Mouse (Mus musculus) midbrain, embryonic 16.5 days (tissue): Measurements from ENCODE around the gene Lama4. TPM values are rescaled to one million over a fixed set of nuclear protein-coding genes. Genes with fewer than 3 reads are reported as not detected.

ENCODE experiments used
- ATAC-seq: fragments of 200-750 bp; cut with Nextera tagmentation; 2 replicates; pipeline ENCODE4 v1.8.0; 2017; ENCODE audit warnings: moderate TSS enrichment
- H3K27ac ChIP-seq: fragments of 300-500 bp; sonication (generic); 2 replicates; pipeline ENCODE4 v1.5.1; 2014; ENCODE audit warnings: mild to moderate bottlenecking, low read length, mixed read lengths
- H3K27me3 ChIP-seq: fragments of 300-500 bp; sonication (generic); 2 replicates; pipeline ENCODE4 v1.6.1; 2014; ENCODE audit warnings: low read depth, low read length, mixed read lengths; ENCODE audit not compliant: control insufficient read depth, insufficient read depth
- H3K36me3 ChIP-seq: fragments of 300-500 bp; sonication (generic); 2 replicates; pipeline ENCODE4 v1.6.1; 2014; ENCODE audit warnings: mild to moderate bottlenecking, low read length, moderate library complexity, mixed read lengths; ENCODE audit not compliant: control insufficient read depth, insufficient read depth
- H3K4me1 ChIP-seq: fragments of 300-500 bp; sonication (generic); 2 replicates; pipeline ENCODE4 v1.6.1; 2014; ENCODE audit warnings: mild to moderate bottlenecking, low read length, mixed read lengths; ENCODE audit not compliant: control insufficient read depth, insufficient read depth
- H3K4me2 ChIP-seq: fragments of 300-500 bp; sonication (generic); 2 replicates; pipeline ENCODE4 v1.6.1; 2014; ENCODE audit warnings: mild to moderate bottlenecking, low read length, mixed read lengths
- H3K4me3 ChIP-seq: fragments of 300-500 bp; sonication (generic); 2 replicates; pipeline ENCODE4 v1.5.1; 2014; ENCODE audit warnings: low read depth, mild to moderate bottlenecking, low read length, moderate library complexity, mixed read lengths
- H3K9ac ChIP-seq: fragments of 300-500 bp; sonication (generic); 2 replicates; pipeline ENCODE4 v1.6.1; 2014; ENCODE audit warnings: low read depth, low read length, mixed read lengths
- H3K9me3 ChIP-seq: fragments of 300-500 bp; sonication (generic); replicated peaks from 2 replicates; pipeline ENCODE4 v1.6.1; 2014; ENCODE audit warnings: mild to moderate bottlenecking, low read length, mixed read lengths; ENCODE audit not compliant: control insufficient read depth, poor library complexity, severe bottlenecking
- WGBS: fragments of 180-500 bp; shearing (Covaris S2); extraction: QIAGEN DNeasy Blood & Tissue Kit; methylation state at CpG from one replicate; pipeline ENCODE4 v1.1.7; 2014; 5-methylcytosine and 5-hydroxymethylcytosine counted together
- polyA plus RNA-seq: library from polyadenylated mRNA; unstranded; fragments of >200 nt; fragmentation: Nextera tagmentation; extraction: Ambion mirVana; gene quantifications from 2 replicates; pipeline ENCODE4 v1.2.1, GENCODE M21; 2015

Gene Lama4
- polyA plus RNA-seq, 1 experiment from 2014 or later, result 15.9 TPM

DNA sequence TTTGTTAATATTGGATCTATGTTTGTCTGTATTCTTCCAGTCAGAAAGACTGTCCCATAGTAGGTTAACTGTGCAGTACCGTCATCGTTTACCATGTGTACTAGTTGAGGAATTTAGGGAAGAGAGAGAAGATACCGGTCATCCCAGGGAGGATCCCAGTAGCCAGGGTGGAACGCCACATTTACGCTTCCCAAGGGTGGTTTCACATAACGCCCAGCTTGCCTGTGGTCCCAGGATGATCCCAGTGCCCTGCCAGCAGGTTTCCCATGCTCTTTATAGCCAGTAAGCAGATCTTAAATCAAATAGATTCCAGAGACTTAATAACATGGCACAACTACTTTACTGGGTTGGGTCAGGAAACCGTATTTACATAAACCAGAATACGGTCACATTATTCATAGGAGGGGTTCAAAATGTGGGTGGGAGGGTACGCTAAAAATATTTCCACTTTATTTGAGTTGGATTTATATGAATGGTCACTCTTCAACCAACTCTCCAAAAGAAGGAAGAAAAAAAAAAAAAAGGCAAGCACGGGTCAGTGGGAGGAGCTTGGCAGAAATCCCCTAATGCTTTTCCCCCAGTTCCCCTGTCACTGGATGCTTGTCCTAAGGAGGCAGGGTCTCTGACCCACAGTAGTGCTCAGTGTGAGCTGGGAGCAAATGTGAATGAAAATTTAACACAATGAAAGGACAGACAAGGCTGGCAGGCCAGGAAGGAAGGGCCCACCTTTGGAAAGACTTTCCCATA lies 3.2 kb downstream of the Lama4 start:
- Histone ChIP-seq H3K9ac (no peak overlapping the region), H3K27ac (no peak overlapping the region), H3K4me1 (peaks cover 12% of the 10 kb centered on the region), H3K36me3 (no peaks in the 10 kb centered on the region), H3K27me3 (no peaks in the 10 kb centered on the region), H3K4me2 (no peak overlapping the region), H3K9me3 (no peaks in the 10 kb centered on the region), H3K4me3 (no peak overlapping the region)
- no peak for ATAC-seq
- WGBS, result 82% methylated on average over 10 of the region's 10 CpGs

DNA sequence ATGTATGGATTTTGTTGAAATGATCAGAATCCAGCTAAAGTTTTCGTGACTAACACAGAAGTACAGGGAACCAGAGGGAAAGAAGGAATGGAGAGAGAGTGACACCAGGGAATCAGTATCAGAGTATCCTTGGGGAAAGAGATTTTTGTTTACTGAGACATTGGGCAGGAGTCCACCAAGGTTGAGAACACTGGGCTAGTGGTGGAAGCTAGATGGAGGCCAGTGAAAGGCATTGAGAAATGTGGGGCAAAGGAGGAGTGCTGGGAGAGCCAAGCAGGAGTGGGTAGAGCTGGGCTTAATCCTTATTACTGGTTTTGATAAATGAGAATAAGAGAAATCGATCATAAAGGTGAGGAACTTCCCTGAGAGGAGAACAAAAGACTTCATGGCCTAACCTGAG lies 4.2 kb downstream of the Lama4 start:
- Histone ChIP-seq H3K27ac (no peak overlapping the region), H3K4me3 (no peak overlapping the region), H3K4me2 (no peak overlapping the region), H3K9ac (no peak overlapping the region), H3K4me1 (peaks cover 12% of the 10 kb centered on the region), H3K9me3 (no peaks in the 10 kb centered on the region), H3K36me3 (no peaks in the 10 kb centered on the region), H3K27me3 (no peaks in the 10 kb centered on the region)
- 84% methylated on average over 2 of the region's 2 CpGs for WGBS
- ATAC-seq, result no peak

DNA sequence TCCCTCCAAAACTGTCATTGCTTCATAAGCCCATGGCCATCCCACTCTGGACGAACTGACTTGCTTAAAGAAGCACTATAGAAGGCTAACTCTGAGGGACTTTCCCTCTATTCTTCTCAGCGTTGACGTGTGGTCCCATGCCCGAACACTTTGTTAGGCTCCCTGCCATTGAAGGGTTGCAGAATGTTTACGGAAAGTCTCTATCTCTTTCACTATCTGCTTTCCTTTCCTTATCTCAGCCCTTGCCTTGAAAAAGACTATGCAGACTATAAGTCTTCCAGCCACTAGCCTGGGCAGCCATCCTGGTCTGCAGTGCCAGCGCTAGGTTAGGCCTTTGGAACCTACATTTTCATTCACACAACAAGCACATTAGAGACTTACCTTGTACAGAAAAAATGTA lies 4.7 kb downstream of the Lama4 start:
- Histone ChIP-seq H3K27ac (no peak overlapping the region), H3K4me1 (peaks cover 11% of the 10 kb centered on the region), H3K9ac (no peak overlapping the region), H3K36me3 (no peaks in the 10 kb centered on the region), H3K9me3 (no peaks in the 10 kb centered on the region), H3K27me3 (no peaks in the 10 kb centered on the region), H3K4me2 (no peak overlapping the region), H3K4me3 (no peak overlapping the region)
- 85% methylated on average over 6 of the region's 6 CpGs for WGBS
- no peak for ATAC-seq

DNA sequence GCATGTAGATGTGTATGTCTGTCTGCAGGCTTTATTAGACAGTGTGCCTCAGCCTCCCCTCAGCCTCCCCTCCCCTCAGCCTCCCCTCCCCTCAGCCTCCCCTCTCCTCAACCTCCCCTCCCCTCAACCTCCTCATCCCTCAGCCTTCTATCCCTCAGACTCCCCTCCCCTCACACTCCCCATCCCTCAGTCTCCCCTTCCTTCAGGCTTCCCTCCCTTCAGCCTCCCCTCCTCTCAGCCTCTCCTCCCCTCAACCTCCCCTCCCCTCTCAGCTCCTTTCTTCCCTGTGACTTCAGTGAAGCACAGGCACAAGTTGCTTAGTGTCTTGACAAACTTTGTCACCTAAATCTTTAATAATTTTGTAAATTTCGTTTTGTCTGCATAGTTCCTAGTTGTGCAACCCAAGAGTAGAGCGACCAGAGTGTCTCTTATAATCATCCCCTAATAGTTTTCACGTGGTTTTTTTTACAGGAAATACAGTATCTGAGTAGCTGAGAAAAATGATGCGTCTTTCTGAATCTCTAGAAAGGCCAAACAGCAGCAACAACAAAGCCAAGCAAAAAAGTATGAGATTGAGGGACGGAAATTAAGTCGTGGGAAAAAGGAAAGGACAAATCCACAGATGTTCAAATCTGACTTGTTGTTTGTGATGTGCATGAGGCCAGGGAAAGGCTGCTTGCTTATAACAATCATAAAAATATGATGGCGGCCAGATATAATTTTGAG lies 7.1 kb downstream of the Lama4 start:
- Histone ChIP-seq H3K27ac (no peak overlapping the region), H3K4me3 (no peak overlapping the region), H3K27me3 (no peaks in the 10 kb centered on the region), H3K9me3 (no peaks in the 10 kb centered on the region), H3K4me1 (no peaks in the 10 kb centered on the region), H3K4me2 (no peak overlapping the region), H3K36me3 (no peaks in the 10 kb centered on the region), H3K9ac (no peak overlapping the region)
- 72% methylated on average over 7 of the region's 7 CpGs for WGBS
- ATAC-seq, result no peak

DNA sequence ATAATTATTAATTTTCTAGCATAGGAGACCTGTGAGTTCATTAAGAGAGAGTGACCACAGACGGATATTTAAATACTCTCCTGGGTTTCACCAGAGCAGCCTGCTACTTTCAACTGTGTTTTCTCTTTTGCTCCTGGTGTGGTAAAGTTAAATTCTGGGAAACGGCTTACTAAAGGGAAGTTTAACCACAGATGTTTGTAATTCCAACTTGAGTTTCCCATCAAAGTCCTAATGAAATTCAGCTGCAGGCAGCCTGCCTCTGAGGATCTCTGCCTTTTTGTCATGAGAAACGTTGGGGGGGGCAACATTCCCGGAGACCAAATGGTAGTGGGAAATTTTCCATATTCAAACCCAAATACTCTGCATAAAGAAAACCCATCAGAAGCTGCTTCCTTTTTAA lies 7.7 kb downstream of the Lama4 start:
- H3K9ac ChIP-seq, result no peak overlapping the region
- no peak for ATAC-seq
- no peaks in the 10 kb centered on the region for H3K27me3 ChIP-seq
- WGBS, result 46% methylated on average over 4 of the region's 4 CpGs
- no peak overlapping the region for H3K4me2 ChIP-seq
- no peak overlapping the region for H3K27ac ChIP-seq
- no peaks in the 10 kb centered on the region for H3K36me3 ChIP-seq
- no peaks in the 10 kb centered on the region for H3K4me1 ChIP-seq
- H3K4me3 ChIP-seq, result no peak overlapping the region
- H3K9me3 ChIP-seq, result no peaks in the 10 kb centered on the region

DNA sequence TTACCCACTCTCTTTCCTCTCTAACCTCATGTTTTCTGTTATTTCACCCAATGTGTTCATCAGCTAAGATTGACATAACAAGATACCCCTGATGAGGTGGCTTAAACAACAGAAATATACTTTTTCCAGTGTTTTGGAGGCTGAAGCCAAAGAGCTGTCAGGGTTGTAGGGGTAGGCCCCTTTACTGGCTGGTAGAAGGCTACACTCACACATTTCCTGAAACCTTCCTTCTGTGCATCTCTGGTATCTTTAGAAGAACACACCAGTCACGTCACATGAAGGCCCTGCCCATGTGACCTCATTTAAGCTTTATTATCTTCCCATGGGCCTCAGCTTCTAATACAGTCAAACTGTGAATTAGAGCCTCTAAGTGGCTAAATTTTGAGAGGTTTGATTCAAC lies 12.9 kb downstream of the Lama4 start:
- no peaks in the 10 kb centered on the region for H3K9me3 ChIP-seq
- H3K27me3 ChIP-seq, result no peaks in the 10 kb centered on the region
- H3K4me3 ChIP-seq, result no peak overlapping the region
- H3K4me2 ChIP-seq, result no peak overlapping the region
- 79% methylated on average over 1 of the region's 1 CpGs for WGBS
- H3K27ac ChIP-seq, result no peak overlapping the region
- no peak overlapping the region for H3K9ac ChIP-seq
- H3K36me3 ChIP-seq, result no peaks in the 10 kb centered on the region
- H3K4me1 ChIP-seq, result no peaks in the 10 kb centered on the region
- ATAC-seq, result no peak

DNA sequence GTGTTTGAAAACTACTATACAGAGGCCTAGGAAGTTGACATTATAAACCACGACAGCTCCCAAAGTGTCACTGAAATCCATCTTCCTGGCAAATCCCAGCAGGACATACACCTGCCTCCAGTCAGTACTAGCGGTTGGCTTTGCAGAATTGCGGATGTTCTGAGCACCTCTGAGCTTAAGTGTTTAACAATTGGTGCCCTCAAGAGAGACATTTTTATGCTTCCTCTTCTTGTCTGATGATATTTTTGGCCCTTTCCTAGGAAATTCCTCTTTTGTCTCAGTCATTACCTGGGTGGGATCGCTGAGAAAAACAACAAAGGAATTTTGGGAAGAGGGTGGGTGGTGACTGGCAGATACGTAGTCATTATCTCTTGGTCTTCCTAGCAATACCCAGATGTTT lies 14.4 kb downstream of the Lama4 start:
- Histone ChIP-seq H3K27ac (no peak overlapping the region), H3K4me3 (no peak overlapping the region), H3K9ac (no peak overlapping the region), H3K36me3 (no peaks in the 10 kb centered on the region), H3K27me3 (no peaks in the 10 kb centered on the region), H3K4me2 (no peak overlapping the region), H3K9me3 (no peaks in the 10 kb centered on the region), H3K4me1 (no peaks in the 10 kb centered on the region)
- no peak for ATAC-seq
- WGBS, result 88% methylated on average over 5 of the region's 5 CpGs

DNA sequence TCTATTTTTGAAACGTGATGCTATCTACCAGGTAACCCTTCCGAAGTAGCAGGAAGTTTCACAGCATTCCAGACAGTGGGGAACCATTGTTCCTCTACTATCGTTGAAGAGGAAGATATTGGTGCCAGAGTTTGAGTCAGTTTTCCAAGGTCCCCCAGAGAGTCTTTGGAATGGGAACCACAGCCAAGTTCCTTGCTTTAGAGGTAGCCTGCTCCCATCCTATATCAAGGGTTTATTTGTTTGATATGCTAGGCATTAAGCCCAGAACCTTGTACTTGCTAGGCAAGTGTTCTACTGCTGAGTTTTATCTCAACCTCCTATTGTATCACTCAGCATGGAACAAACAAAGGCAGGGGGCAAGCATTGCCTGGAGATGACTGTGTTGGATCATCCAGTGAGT lies 15.7 kb downstream of the Lama4 start:
- no peaks in the 10 kb centered on the region for H3K4me1 ChIP-seq
- H3K27me3 ChIP-seq, result no peaks in the 10 kb centered on the region
- ATAC-seq, result no peak
- H3K9ac ChIP-seq, result no peak overlapping the region
- no peak overlapping the region for H3K4me3 ChIP-seq
- no peaks in the 10 kb centered on the region for H3K36me3 ChIP-seq
- H3K9me3 ChIP-seq, result no peaks in the 10 kb centered on the region
- WGBS, result 77% methylated on average over 3 of the region's 3 CpGs
- no peak overlapping the region for H3K4me2 ChIP-seq
- H3K27ac ChIP-seq, result no peak overlapping the region

DNA sequence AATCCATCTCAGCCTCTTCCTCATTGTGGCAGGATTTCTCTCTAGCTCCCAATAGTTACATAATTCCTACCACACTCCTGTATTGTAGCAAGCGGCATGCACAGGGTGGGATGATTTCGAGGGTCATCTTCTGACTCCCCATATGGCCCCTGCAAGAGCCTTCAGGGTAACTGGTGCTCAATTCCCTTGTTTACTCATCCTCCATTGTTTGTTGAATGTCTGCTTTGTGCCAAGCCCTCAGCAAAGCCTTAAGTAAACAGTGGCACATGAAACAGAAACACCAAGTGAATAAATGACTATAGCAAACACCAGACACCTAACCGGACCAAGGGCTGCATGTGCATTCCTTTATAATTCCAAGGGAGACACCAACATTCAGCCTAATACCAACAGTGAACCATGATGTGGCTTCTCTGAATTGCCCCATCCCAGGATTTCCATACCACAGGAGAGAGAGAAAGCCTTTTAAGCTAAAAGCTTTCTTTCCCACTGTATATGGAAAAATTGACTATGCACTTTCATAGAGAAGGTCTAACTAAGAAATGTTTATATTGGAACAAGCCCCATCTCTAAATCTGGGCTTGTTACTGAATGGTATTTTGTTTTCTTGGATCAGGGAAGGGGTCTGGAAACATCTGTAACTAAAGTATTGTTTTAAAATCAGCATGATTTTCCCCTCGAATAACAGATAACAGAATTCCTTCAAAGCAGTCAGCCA lies 19.2 kb downstream of the Lama4 start:
- no peak overlapping the region for H3K4me3 ChIP-seq
- no peak for ATAC-seq
- no peaks in the 10 kb centered on the region for H3K9me3 ChIP-seq
- no peaks in the 10 kb centered on the region for H3K27me3 ChIP-seq
- no peak overlapping the region for H3K9ac ChIP-seq
- WGBS, result 76% methylated on average over 4 of the region's 4 CpGs
- H3K36me3 ChIP-seq, result no peaks in the 10 kb centered on the region
- no peak overlapping the region for H3K27ac ChIP-seq
- no peak overlapping the region for H3K4me2 ChIP-seq
- H3K4me1 ChIP-seq, result no peaks in the 10 kb centered on the region
